Mouse (Mus musculus): ENCODE measurements around the gene Cog6. TPM values are rescaled to one million over a fixed set of nuclear protein-coding genes. Genes with fewer than 3 reads are reported as not detected.

The Cog6 gene
- polyA plus RNA-seq, 1 experiment from 2014 or later: 42.1 TPM

GRCm38 (mm10) chr3:53052385-53052784 is 35.3 kb upstream of the Cog6 start:
- WGBS: 34% methylated on average over 8 of the region's 8 CpGs
- Histone ChIP-seq H3K4me1 (replicated peaks; ENCODE audit: insufficient read depth, low read length) (0 out of 2 replicates have a peak, but pooled peaks cover 4% of the 10 kb centered on the region), H3K36me3 (ENCODE audit: insufficient read depth, low read length) (no peaks in the 10 kb centered on the region), H3K4me2 (ENCODE audit: low read length) (no peak overlapping the region; the same call in 1 of the 2 replicates), H3K9ac (ENCODE audit: low read depth, low read length) (no peak overlapping the region), H3K27ac (no peak overlapping the region), H3K4me3 (replicated peaks; ENCODE audit: low read depth, low read length) (no peak overlapping the region), H3K27me3 (ENCODE audit: insufficient read depth, low read length) (no peaks in the 10 kb centered on the region), H3K9me3 (replicated peaks; ENCODE audit: low read length) (no peaks in the 10 kb centered on the region)
- no peak for TF ChIP-seq CTCF (IDR thresholded peaks at IDR 0.05; ENCODE audit: low read depth)
- DNase-seq (ENCODE audit: low spot score) (no peak), ATAC-seq (replicated peaks; ENCODE audit: low FRiP score, low read depth) (no peak)

GRCm38 (mm10) chr3:53046371-53046770 is 29.3 kb upstream of the Cog6 start:
- DNase-seq (ENCODE audit: low spot score) (peak; percentile 58), ATAC-seq (replicated peaks; ENCODE audit: low FRiP score, low read depth) (no peak)
- Histone ChIP-seq H3K4me2 (ENCODE audit: low read length) (peak overlapping the region; percentile 14), H3K4me3 (replicated peaks; ENCODE audit: low read depth, low read length) (no peak overlapping the region), H3K27ac (no peak overlapping the region), H3K36me3 (ENCODE audit: insufficient read depth, low read length) (no peaks in the 10 kb centered on the region), H3K9me3 (replicated peaks; ENCODE audit: low read length) (no peaks in the 10 kb centered on the region), H3K27me3 (ENCODE audit: insufficient read depth, low read length) (no peaks in the 10 kb centered on the region), H3K9ac (ENCODE audit: low read depth, low read length) (no peak overlapping the region), H3K4me1 (replicated peaks; ENCODE audit: insufficient read depth, low read length) (no peaks in the 10 kb centered on the region)
- no peak for TF ChIP-seq CTCF (IDR thresholded peaks at IDR 0.05; ENCODE audit: low read depth)
- 57% methylated on average over 6 of the region's 6 CpGs for WGBS

DNA sequence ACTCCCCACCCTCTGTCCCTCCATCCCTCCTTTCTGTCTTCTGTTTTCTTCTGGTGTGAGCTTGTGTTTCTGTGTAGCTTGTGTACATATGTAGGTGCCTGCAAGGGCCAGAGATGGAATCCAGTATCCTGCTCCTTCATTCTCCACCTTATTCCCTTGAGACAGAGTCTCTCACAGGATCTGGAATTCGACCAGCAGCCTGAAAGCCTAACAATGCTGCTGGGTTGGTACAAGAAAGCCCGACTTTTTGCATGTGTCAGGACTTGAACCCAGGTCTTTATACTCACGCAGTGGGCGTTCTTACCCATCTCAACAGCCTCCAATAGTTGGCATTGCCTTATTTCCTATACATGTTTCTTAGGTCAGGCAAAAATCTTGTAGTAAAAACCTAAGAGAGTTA is 28.7 kb upstream of the Cog6 start:
- H3K4me2 ChIP-seq (ENCODE audit: low read length): peak overlapping the region; percentile 14
- no peaks in the 10 kb centered on the region for H3K9me3 ChIP-seq (replicated peaks; ENCODE audit: low read length)
- no peak for TF ChIP-seq CTCF (IDR thresholded peaks at IDR 0.05; ENCODE audit: low read depth)
- no peaks in the 10 kb centered on the region for H3K36me3 ChIP-seq (ENCODE audit: insufficient read depth, low read length)
- no peak for DNase-seq (ENCODE audit: low spot score)
- H3K9ac ChIP-seq (ENCODE audit: low read depth, low read length): no peak overlapping the region
- H3K4me1 ChIP-seq (replicated peaks; ENCODE audit: insufficient read depth, low read length): 0 out of 2 replicates have a peak, but pooled peaks cover 4% of the 10 kb centered on the region
- H3K27me3 ChIP-seq (ENCODE audit: insufficient read depth, low read length): no peaks in the 10 kb centered on the region
- no peak overlapping the region for H3K4me3 ChIP-seq (replicated peaks; ENCODE audit: low read depth, low read length)
- 89% methylated on average over 4 of the region's 4 CpGs for WGBS
- ATAC-seq (replicated peaks; ENCODE audit: low FRiP score, low read depth): no peak
- no peak overlapping the region for H3K27ac ChIP-seq

DNA sequence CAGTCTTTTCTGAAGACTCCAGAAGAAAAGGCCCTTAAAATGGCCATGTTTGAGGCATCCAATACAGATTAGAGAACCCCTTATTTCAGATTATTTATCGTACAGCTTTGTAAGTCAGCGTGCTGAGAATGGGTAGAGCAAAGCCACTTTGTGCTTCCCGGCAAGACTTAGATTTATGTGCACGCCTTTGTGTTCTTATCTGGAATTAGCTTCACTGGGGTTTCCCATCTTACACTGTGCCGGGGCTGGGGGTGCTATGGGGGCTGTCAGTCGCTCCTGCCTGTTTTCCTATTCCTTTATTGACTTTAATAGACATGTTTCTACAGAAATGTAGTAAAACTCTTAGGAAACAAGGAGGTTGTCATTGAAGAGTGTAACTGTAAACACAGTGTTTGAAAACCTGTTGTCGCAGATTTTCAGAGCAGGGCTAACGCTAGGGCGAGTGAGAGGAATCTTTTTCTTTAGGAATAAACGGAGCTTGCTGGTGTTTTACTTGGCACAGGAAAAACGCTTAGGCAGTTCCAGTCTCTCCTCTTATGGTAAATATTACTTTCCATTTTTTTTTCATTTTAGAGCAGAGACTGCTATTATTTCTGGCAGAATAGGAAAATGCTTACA is 27.8 kb upstream of the Cog6 start:
- Histone ChIP-seq H3K9ac (ENCODE audit: low read depth, low read length) (no peak overlapping the region; the same call in 1 of the 2 replicates), H3K4me3 (replicated peaks; ENCODE audit: low read depth, low read length) (peak overlapping the region; percentile 75), H3K27me3 (ENCODE audit: insufficient read depth, low read length) (no peaks in the 10 kb centered on the region), H3K4me2 (ENCODE audit: low read length) (peak overlapping the region; percentile 87), H3K9me3 (replicated peaks; ENCODE audit: low read length) (no peaks in the 10 kb centered on the region), H3K27ac (peak overlapping the region; percentile 14; the same call in 1 of the 2 replicates), H3K36me3 (ENCODE audit: insufficient read depth, low read length) (no peaks in the 10 kb centered on the region), H3K4me1 (replicated peaks; ENCODE audit: insufficient read depth, low read length) (0 out of 2 replicates have a peak, but pooled peaks cover 4% of the 10 kb centered on the region)
- TF ChIP-seq CTCF (IDR thresholded peaks at IDR 0.05; ENCODE audit: low read depth): no peak
- 41% methylated on average over 11 of the region's 11 CpGs for WGBS
- peak; percentile 54 for DNase-seq (ENCODE audit: low spot score)
- no peak for ATAC-seq (replicated peaks; ENCODE audit: low FRiP score, low read depth)

DNA sequence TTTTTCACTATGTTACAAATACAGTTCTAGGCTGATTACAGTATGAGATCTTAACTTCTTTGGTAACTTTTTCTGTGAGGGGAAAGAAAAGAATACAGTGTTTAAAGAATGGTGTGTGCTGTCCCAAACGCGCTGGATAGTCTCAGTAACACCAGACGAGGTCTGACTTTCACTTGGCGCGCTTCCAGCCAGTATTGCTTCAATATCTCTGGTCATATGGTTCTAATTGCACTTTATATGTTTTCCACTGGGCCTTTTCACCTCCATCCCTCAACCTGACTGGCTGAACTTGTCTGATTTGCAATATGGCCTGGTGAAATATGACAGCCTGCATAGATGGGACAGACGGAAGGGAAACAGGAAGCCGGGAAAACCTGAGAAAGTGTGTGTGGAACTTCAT is 27.2 kb upstream of the Cog6 start:
- Histone ChIP-seq H3K9ac (ENCODE audit: low read depth, low read length) (no peak overlapping the region), H3K4me3 (replicated peaks; ENCODE audit: low read depth, low read length) (peak overlapping the region; percentile 75), H3K9me3 (replicated peaks; ENCODE audit: low read length) (no peaks in the 10 kb centered on the region), H3K4me1 (replicated peaks; ENCODE audit: insufficient read depth, low read length) (0 out of 2 replicates have a peak, but pooled peaks cover 4% of the 10 kb centered on the region), H3K36me3 (ENCODE audit: insufficient read depth, low read length) (no peaks in the 10 kb centered on the region), H3K27ac (peak overlapping the region; percentile 14; the same call in 1 of the 2 replicates), H3K4me2 (ENCODE audit: low read length) (peak overlapping the region; percentile 87), H3K27me3 (ENCODE audit: insufficient read depth, low read length) (no peaks in the 10 kb centered on the region)
- 44% methylated on average over 7 of the region's 7 CpGs for WGBS
- ATAC-seq (replicated peaks; ENCODE audit: low FRiP score, low read depth) (no peak), DNase-seq (ENCODE audit: low spot score) (no peak)
- no peak for TF ChIP-seq CTCF (IDR thresholded peaks at IDR 0.05; ENCODE audit: low read depth)

GRCm38 (mm10) chr3:53043206-53043780 is 26.3 kb upstream of the Cog6 start:
- TF ChIP-seq CTCF (IDR thresholded peaks at IDR 0.05; ENCODE audit: low read depth): no peak
- H3K27me3 ChIP-seq (ENCODE audit: insufficient read depth, low read length): no peaks in the 10 kb centered on the region
- H3K36me3 ChIP-seq (ENCODE audit: insufficient read depth, low read length): no peaks in the 10 kb centered on the region
- ATAC-seq (replicated peaks; ENCODE audit: low FRiP score, low read depth): no peak
- 0 out of 2 replicates have a peak, but pooled peaks cover 4% of the 10 kb centered on the region for H3K4me1 ChIP-seq (replicated peaks; ENCODE audit: insufficient read depth, low read length)
- DNase-seq (ENCODE audit: low spot score): no peak
- WGBS: 88% methylated on average over 13 of the region's 13 CpGs
- H3K9me3 ChIP-seq (replicated peaks; ENCODE audit: low read length): no peaks in the 10 kb centered on the region
- H3K27ac ChIP-seq: no peak overlapping the region
- no peak overlapping the region for H3K9ac ChIP-seq (ENCODE audit: low read depth, low read length)
- peak overlapping the region; percentile 75 for H3K4me3 ChIP-seq (replicated peaks; ENCODE audit: low read depth, low read length)
- peak overlapping the region; percentile 87 for H3K4me2 ChIP-seq (ENCODE audit: low read length)

All from kidney, postnatal 0 days (tissue).